Mouse (Mus musculus) megakaryocyte, embryonic 14.5 days (primary cell): ENCODE measurements around the gene Gtdc1.

ENCODE experiments used
- FLI1 ChIP-seq: IDR thresholded peaks from 2 replicates; pipeline ENCODE4 v1.6.1; 2012; ENCODE audit warnings: low read length, inconsistent platforms, mixed read lengths
- GATA1 ChIP-seq: IDR thresholded peaks from 3 replicates; pipeline ENCODE4 v1.6.1; 2012; ENCODE audit warnings: mixed read lengths, low read length, inconsistent platforms, borderline replicate concordance

GRCm38 (mm10) chr2:44922500-44922899, 5.0 kb downstream of the Gtdc1 start:
- no peak for TF ChIP-seq GATA1
- TF ChIP-seq FLI1: no peak
